Mouse (Mus musculus) kidney, embryonic 16.5 days (tissue): Measurements from ENCODE around the gene Rbfox2. TPM values are rescaled to one million over a fixed set of nuclear protein-coding genes. Genes with fewer than 3 reads are reported as not detected.
A peak's percentile ranks its signal among the peaks of the same experiment; 100 is the strongest.

Source experiments
- ATAC-seq: fragments of 200-750 bp; cut with Nextera tagmentation; 2 replicates; pipeline ENCODE4 v1.8.0; 2017; ENCODE audit warnings: moderate TSS enrichment; ENCODE audit not compliant: low FRiP score, low TSS enrichment
- H3K27ac ChIP-seq: fragments of 300-500 bp; sonication (generic); 2 replicates; pipeline ENCODE4 v1.5.1; 2014; ENCODE audit warnings: low read length
- H3K27me3 ChIP-seq: fragments of 300-500 bp; sonication (generic); 2 replicates; pipeline ENCODE4 v1.6.1; 2014; ENCODE audit warnings: low read length, control low read depth, mixed read lengths; ENCODE audit not compliant: insufficient read depth
- H3K36me3 ChIP-seq: fragments of 300-500 bp; sonication (generic); 2 replicates; pipeline ENCODE4 v1.6.1; 2014; ENCODE audit warnings: low read length, control low read depth, mixed read lengths; ENCODE audit not compliant: insufficient read depth
- H3K4me1 ChIP-seq: fragments of 300-500 bp; sonication (generic); 2 replicates; pipeline ENCODE4 v1.6.1; 2014; ENCODE audit warnings: low read length, control low read depth, mixed read lengths; ENCODE audit not compliant: insufficient read depth
- H3K4me2 ChIP-seq: fragments of 300-500 bp; sonication (generic); replicated peaks from 2 replicates; pipeline ENCODE4 v1.6.1; 2014; ENCODE audit warnings: low read depth, low read length
- H3K4me3 ChIP-seq: fragments of 300-500 bp; sonication (generic); 2 replicates; pipeline ENCODE4 v1.5.1; 2014; ENCODE audit warnings: mild to moderate bottlenecking, low read length
- H3K9ac ChIP-seq: fragments of 300-500 bp; sonication (generic); replicated peaks from 2 replicates; pipeline ENCODE4 v1.6.1; 2014; ENCODE audit warnings: low read length
- H3K9me3 ChIP-seq: fragments of 300-500 bp; sonication (generic); 2 replicates; pipeline ENCODE4 v1.6.1; 2016; ENCODE audit warnings: low read length, control low read depth
- WGBS: fragments of 180-500 bp; shearing (Covaris S2); extraction: QIAGEN DNeasy Blood & Tissue Kit; methylation state at CpG from one replicate; pipeline ENCODE4 v1.1.7; 2014; 5-methylcytosine and 5-hydroxymethylcytosine counted together
- polyA plus RNA-seq: library from polyadenylated mRNA; unstranded; fragments of >200 nt; fragmentation: Nextera tagmentation; extraction: Ambion mirVana; gene quantifications from 2 replicates; pipeline ENCODE4 v1.2.1, GENCODE M21; 2015

Gene Rbfox2
- polyA plus RNA-seq, 1 experiment from 2014 or later, result 49.1 TPM

- Histone ChIP-seq H3K9ac (no peak overlapping the region), H3K36me3 (peaks cover 18% of the 10 kb centered on the region), H3K4me2 (no peak overlapping the region), H3K4me1 (no peaks in the 10 kb centered on the region; the same call in 1 of the 2 replicates), H3K27me3 (no peaks in the 10 kb centered on the region), H3K27ac (no peak overlapping the region), H3K4me3 (no peak overlapping the region), H3K9me3 (no peaks in the 10 kb centered on the region)
- ATAC-seq, result no peak
- WGBS, result 50% methylated on average over 2 of the region's 2 CpGs
These were observed 179.1 kb downstream of the Rbfox2 start for GRCm38 (mm10) chr15:77127737-77128136.

GRCm38 (mm10) chr15:77126674-77127073, 180.1 kb downstream of the Rbfox2 start:
- Histone ChIP-seq H3K27ac (no peak overlapping the region), H3K4me2 (no peak overlapping the region), H3K4me1 (no peaks in the 10 kb centered on the region; the same call in 1 of the 2 replicates), H3K36me3 (peaks cover 9% of the 10 kb centered on the region; the same call in 1 of the 2 replicates), H3K9ac (no peak overlapping the region), H3K27me3 (no peaks in the 10 kb centered on the region), H3K4me3 (no peak overlapping the region), H3K9me3 (no peaks in the 10 kb centered on the region)
- 89% methylated on average over 3 of the region's 3 CpGs for WGBS
- no peak for ATAC-seq

- WGBS, result 93% methylated on average over 4 of the region's 4 CpGs
- H3K27ac ChIP-seq, result no peak overlapping the region
- H3K27me3 ChIP-seq, result no peaks in the 10 kb centered on the region
- ATAC-seq, result no peak
- H3K9me3 ChIP-seq, result no peaks in the 10 kb centered on the region
- no peak overlapping the region for H3K4me2 ChIP-seq
- peaks cover 3% of the 10 kb centered on the region; the same call in 1 of the 2 replicates for H3K36me3 ChIP-seq
- H3K9ac ChIP-seq, result no peak overlapping the region
- H3K4me1 ChIP-seq, result peaks cover 3% of the 10 kb centered on the region; the same call in 1 of the 2 replicates
- no peak overlapping the region for H3K4me3 ChIP-seq
These were observed 182.3 kb downstream of the Rbfox2 start for GRCm38 (mm10) chr15:77124372-77125117.

GRCm38 (mm10) chr15:77122824-77123223, 184.0 kb downstream of the Rbfox2 start:
- Histone ChIP-seq H3K36me3 (peaks cover 3% of the 10 kb centered on the region; the same call in 1 of the 2 replicates), H3K4me1 (peaks cover 3% of the 10 kb centered on the region; the same call in 1 of the 2 replicates), H3K4me3 (no peak overlapping the region), H3K27ac (no peak overlapping the region), H3K9ac (no peak overlapping the region), H3K27me3 (no peaks in the 10 kb centered on the region), H3K4me2 (no peak overlapping the region), H3K9me3 (no peaks in the 10 kb centered on the region)
- WGBS, result 61% methylated on average over 2 of the region's 2 CpGs
- ATAC-seq, result no peak

GRCm38 (mm10) chr15:77122208-77122607, 184.6 kb downstream of the Rbfox2 start:
- peaks cover 3% of the 10 kb centered on the region; the same call in 1 of the 2 replicates for H3K36me3 ChIP-seq
- H3K27me3 ChIP-seq, result no peaks in the 10 kb centered on the region
- WGBS, result 43% methylated on average over 6 of the region's 6 CpGs
- no peak for ATAC-seq
- H3K4me3 ChIP-seq, result no peak overlapping the region
- H3K27ac ChIP-seq, result no peak overlapping the region
- no peak overlapping the region for H3K9ac ChIP-seq
- no peaks in the 10 kb centered on the region for H3K9me3 ChIP-seq
- H3K4me1 ChIP-seq, result peaks cover 3% of the 10 kb centered on the region; the same call in 1 of the 2 replicates
- no peak overlapping the region for H3K4me2 ChIP-seq

GRCm38 (mm10) chr15:77119666-77120065, 187.1 kb downstream of the Rbfox2 start:
- H3K4me1 ChIP-seq, result peaks cover 6% of the 10 kb centered on the region; the same call in 1 of the 2 replicates
- no peak for ATAC-seq
- no peak overlapping the region for H3K27ac ChIP-seq
- H3K27me3 ChIP-seq, result no peaks in the 10 kb centered on the region
- H3K36me3 ChIP-seq, result peaks cover 10% of the 10 kb centered on the region
- WGBS, result 94% methylated on average over 7 of the region's 7 CpGs
- no peak overlapping the region for H3K4me2 ChIP-seq
- H3K4me3 ChIP-seq, result no peak overlapping the region
- no peak overlapping the region for H3K9ac ChIP-seq
- no peaks in the 10 kb centered on the region for H3K9me3 ChIP-seq

- ATAC-seq, result no peak
- WGBS, result 43% methylated on average over 3 of the region's 3 CpGs
- H3K27me3 ChIP-seq, result no peaks in the 10 kb centered on the region
- peaks cover 6% of the 10 kb centered on the region; the same call in 1 of the 2 replicates for H3K4me1 ChIP-seq
- H3K36me3 ChIP-seq, result peaks cover 16% of the 10 kb centered on the region
- no peak overlapping the region for H3K9ac ChIP-seq
- H3K9me3 ChIP-seq, result no peaks in the 10 kb centered on the region
- no peak overlapping the region for H3K4me3 ChIP-seq
- no peak overlapping the region for H3K4me2 ChIP-seq
- H3K27ac ChIP-seq, result no peak overlapping the region
These were observed 189.6 kb downstream of the Rbfox2 start for GRCm38 (mm10) chr15:77117209-77117608.

- peaks cover 6% of the 10 kb centered on the region; the same call in 1 of the 2 replicates for H3K4me1 ChIP-seq
- H3K4me3 ChIP-seq, result no peak overlapping the region
- no peaks in the 10 kb centered on the region for H3K9me3 ChIP-seq
- no peak for ATAC-seq
- H3K27me3 ChIP-seq, result no peaks in the 10 kb centered on the region
- peaks cover 22% of the 10 kb centered on the region for H3K36me3 ChIP-seq
- H3K9ac ChIP-seq, result no peak overlapping the region
- no peak overlapping the region for H3K4me2 ChIP-seq
- 83% methylated on average over 9 of the region's 9 CpGs for WGBS
- no peak overlapping the region for H3K27ac ChIP-seq
These were observed 190.6 kb downstream of the Rbfox2 start for GRCm38 (mm10) chr15:77116139-77116722.

- no peak overlapping the region for H3K4me2 ChIP-seq
- peaks cover 18% of the 10 kb centered on the region; the same call in 1 of the 2 replicates for H3K36me3 ChIP-seq
- peak; percentile 70 for ATAC-seq
- H3K4me3 ChIP-seq, result no peak overlapping the region
- no peak overlapping the region for H3K27ac ChIP-seq
- H3K9ac ChIP-seq, result no peak overlapping the region
- H3K4me1 ChIP-seq, result peaks cover 3% of the 10 kb centered on the region; the same call in 1 of the 2 replicates
- WGBS, result 59% methylated on average over 4 of the region's 4 CpGs
- H3K9me3 ChIP-seq, result no peaks in the 10 kb centered on the region
- no peaks in the 10 kb centered on the region for H3K27me3 ChIP-seq
These were observed 191.3 kb downstream of the Rbfox2 start for GRCm38 (mm10) chr15:77115456-77115855.

GRCm38 (mm10) chr15:77113591-77113990, 193.2 kb downstream of the Rbfox2 start:
- 89% methylated on average over 9 of the region's 9 CpGs for WGBS
- peaks cover 3% of the 10 kb centered on the region; the same call in 1 of the 2 replicates for H3K4me1 ChIP-seq
- ATAC-seq, result no peak
- no peak overlapping the region for H3K9ac ChIP-seq
- H3K36me3 ChIP-seq, result peaks cover 21% of the 10 kb centered on the region; the same call in 1 of the 2 replicates
- no peak overlapping the region for H3K27ac ChIP-seq
- H3K27me3 ChIP-seq, result no peaks in the 10 kb centered on the region
- no peak overlapping the region for H3K4me2 ChIP-seq
- no peak overlapping the region for H3K4me3 ChIP-seq
- H3K9me3 ChIP-seq, result no peaks in the 10 kb centered on the region
